Mouse (Mus musculus) bone marrow macrophage, adult 2 months (primary cell): Measurements from ENCODE around the gene Grik4.

Experiments used
- CTCF ChIP-seq: IDR thresholded peaks from 2 replicates; pipeline ENCODE4 v1.5.1; 2012; ENCODE audit warnings: low read depth, mild to moderate bottlenecking, low read length, moderate library complexity
- POLR2A ChIP-seq: IDR thresholded peaks from 2 replicates; pipeline ENCODE4 v1.6.1; 2012; ENCODE audit warnings: mild to moderate bottlenecking, low read depth, low read length, borderline replicate concordance

- no peak for TF ChIP-seq CTCF
- no peak for TF ChIP-seq POLR2A
These were observed 85.7 kb downstream of the Grik4 start for GRCm38 (mm10) chr9:42858576-42858975.
